Mouse (Mus musculus): ENCODE data around the gene Cux2. TPM values are rescaled to one million over a fixed set of nuclear protein-coding genes. Genes with fewer than 3 reads are reported as not detected.

The Cux2 gene
- total and polyA plus RNA-seq, 3 experiments, result 1.4 to 3.5 TPM; not detected in 1

- Histone ChIP-seq H3K9me3 (replicated peaks; ENCODE audit: insufficient read depth, low read length) (no peaks in the 10 kb centered on the region), H3K79me2 (ENCODE audit: control insufficient read depth, insufficient read depth, low read length, poor library complexity) (no peaks in the 10 kb centered on the region), H3K4me1 (ENCODE audit: control insufficient read depth in 1 of 2, insufficient read depth in 2 of 2, low read length in 2 of 2) (no peaks in the 10 kb centered on the region), H3K9ac (ENCODE audit: control insufficient read depth, low read depth, low read length, poor library complexity, severe bottlenecking) (no peak overlapping the region), H3K36me3 (ENCODE audit: control insufficient read depth in 1 of 2, insufficient read depth in 2 of 2, low read length in 2 of 2) (no peaks in the 10 kb centered on the region), H3K4me3 (ENCODE audit: control insufficient read depth in 1 of 2, insufficient read depth in 1 of 2, low read depth in 2 of 2, low read length in 2 of 2) (no peak overlapping the region), H3K27ac (ENCODE audit: control insufficient read depth, low read depth, low read length) (no peak overlapping the region), H3K27me3 (ENCODE audit: control insufficient read depth in 1 of 2, insufficient read depth in 2 of 2, low read length in 2 of 2) (no peaks in the 10 kb centered on the region)
- TF ChIP-seq MEF2A (IDR thresholded peaks at IDR 0.05; ENCODE audit: extremely low read depth, insufficient replicate concordance, low read depth, low read length, poor library complexity, severe bottlenecking) (no peak), MAFK (IDR thresholded peaks at IDR 0.05; ENCODE audit: borderline replicate concordance, low read depth, low read length) (no peak), TBP (IDR thresholded peaks at IDR 0.05; ENCODE audit: low read depth, low read length) (no peak), TAL1 (IDR thresholded peaks at IDR 0.05; ENCODE audit: low read length) (no peak), POLR2A (IDR thresholded peaks at IDR 0.05; ENCODE audit: control insufficient read depth in 1 of 2, insufficient read depth in 1 of 2, low read depth in 1 of 2, low read length in 2 of 2, poor library complexity in 1 of 2) (no peak), RCOR1 (IDR thresholded peaks at IDR 0.05; ENCODE audit: low read depth, low read length) (no peak), ELF1 (IDR thresholded peaks at IDR 0.05; ENCODE audit: low read depth, low read length) (no peak), USF1 (IDR thresholded peaks at IDR 0.05; ENCODE audit: low read depth, low read length) (no peak), E2F4 (IDR thresholded peaks at IDR 0.05; ENCODE audit: borderline replicate concordance, low read depth, low read length) (no peak), CTCF (IDR thresholded peaks at IDR 0.05 in 2 of 3, conservative IDR thresholded peaks at IDR 0.05 in 1 of 3; ENCODE audit: control insufficient read depth in 1 of 3, insufficient read depth in 1 of 3, low read depth in 2 of 3, low read length in 3 of 3, poor library complexity in 1 of 3, severe bottlenecking in 1 of 3) (no peak), NELFE (IDR thresholded peaks at IDR 0.05; ENCODE audit: low read depth, low read length) (no peak), USF2 (IDR thresholded peaks at IDR 0.05; ENCODE audit: borderline replicate concordance in 1 of 2, insufficient read depth in 1 of 2, low read depth in 1 of 2, low read length in 2 of 2) (no peak), MYC (IDR thresholded peaks at IDR 0.05; ENCODE audit: low read depth, low read length) (no peak), GABPA (IDR thresholded peaks at IDR 0.05; ENCODE audit: low read depth, low read length) (no peak)
- DNase-seq (ENCODE audit: low read depth, low spot score), result no peak
These were observed 17.3 kb downstream of the Cux2 start for GRCm38 (mm10) chr5:122032471-122033166.

- no peak for DNase-seq (ENCODE audit: low read depth, low spot score)
- Histone ChIP-seq H3K27ac (ENCODE audit: control insufficient read depth, low read depth, low read length) (no peak overlapping the region), H3K27me3 (ENCODE audit: control insufficient read depth in 1 of 2, insufficient read depth in 2 of 2, low read length in 2 of 2) (no peaks in the 10 kb centered on the region)
These were observed 18.8 kb downstream of the Cux2 start for GRCm38 (mm10) chr5:122031146-122031545.

More at GRCm38 (mm10) chr5:122031146-122031545, 18.8 kb downstream of the Cux2 start:
- Histone ChIP-seq H3K4me1 (ENCODE audit: control insufficient read depth in 1 of 2, insufficient read depth in 2 of 2, low read length in 2 of 2) (no peaks in the 10 kb centered on the region), H3K36me3 (ENCODE audit: control insufficient read depth in 1 of 2, insufficient read depth in 2 of 2, low read length in 2 of 2) (no peaks in the 10 kb centered on the region), H3K9ac (ENCODE audit: control insufficient read depth, low read depth, low read length, poor library complexity, severe bottlenecking) (no peak overlapping the region), H3K9me3 (replicated peaks; ENCODE audit: insufficient read depth, low read length) (no peaks in the 10 kb centered on the region), H3K79me2 (ENCODE audit: control insufficient read depth, insufficient read depth, low read length, poor library complexity) (no peaks in the 10 kb centered on the region), H3K4me3 (ENCODE audit: control insufficient read depth in 1 of 2, insufficient read depth in 1 of 2, low read depth in 2 of 2, low read length in 2 of 2) (no peak overlapping the region)
- TF ChIP-seq MXI1 (IDR thresholded peaks at IDR 0.05; ENCODE audit: low read depth, low read length) (no peak), MEF2A (IDR thresholded peaks at IDR 0.05; ENCODE audit: extremely low read depth, insufficient replicate concordance, low read depth, low read length, poor library complexity, severe bottlenecking) (no peak), JUND (IDR thresholded peaks at IDR 0.05; ENCODE audit: low read depth, low read length) (no peak), POLR2AphosphoS2 (IDR thresholded peaks at IDR 0.05; ENCODE audit: low read length) (no peak), TCF12 (IDR thresholded peaks at IDR 0.05; ENCODE audit: low read depth, low read length) (no peak), MYC (IDR thresholded peaks at IDR 0.05; ENCODE audit: low read depth, low read length) (no peak), NRF1 (IDR thresholded peaks at IDR 0.05; ENCODE audit: insufficient read depth, low read depth, low read length, poor library complexity, severe bottlenecking) (no peak), MAX (IDR thresholded peaks at IDR 0.05; ENCODE audit: low read length) (no peak), ZC3H11A (IDR thresholded peaks at IDR 0.05; ENCODE audit: low read depth, low read length) (no peak), USF1 (IDR thresholded peaks at IDR 0.05; ENCODE audit: low read depth, low read length) (no peak), GATA1 (IDR thresholded peaks at IDR 0.05; ENCODE audit: low read depth, low read length) (no peak), CHD1 (IDR thresholded peaks at IDR 0.05; ENCODE audit: low read depth, low read length) (no peak)
